Mouse (Mus musculus) CH12.LX (cell line): ENCODE data around the gene Ahnak.

Experiments
- CTCF ChIP-seq, 2 experiments: IDR thresholded peaks in 1 of 2; conservative IDR thresholded peaks in 1 of 2; 2 replicates each; pipeline ENCODE4 v1.5.1; 2011 to 2012; ENCODE audit warnings: low read depth in 2 of 2, low read length in 2 of 2, improper control_type of control experiment in 1 of 2, inconsistent platforms in 1 of 2, mild to moderate bottlenecking in 1 of 2, moderate library complexity in 1 of 2
- JUND ChIP-seq: conservative IDR thresholded peaks from 2 replicates; pipeline ENCODE4 v1.6.1; 2011; ENCODE audit warnings: low read depth, low read length, improper control_type of control experiment
- KAT2A ChIP-seq: IDR thresholded peaks from 2 replicates; pipeline ENCODE4 v1.6.1; 2012; ENCODE audit warnings: low read length, improper control_type of control experiment, inconsistent platforms; ENCODE audit not compliant: insufficient replicate concordance
- MAX ChIP-seq: IDR thresholded peaks from 2 replicates; pipeline ENCODE4 v1.6.1; 2011; ENCODE audit warnings: low read length, improper control_type of control experiment
- MAZ ChIP-seq: IDR thresholded peaks from 2 replicates; pipeline ENCODE4 v1.6.1; 2012; ENCODE audit warnings: low read depth, mild to moderate bottlenecking, inconsistent platforms, low read length, improper control_type of control experiment, moderate library complexity
- POLR2A ChIP-seq: IDR thresholded peaks from 2 replicates; pipeline ENCODE4 v1.6.1; 2011; ENCODE audit warnings: low read depth, mild to moderate bottlenecking, improper control_type of control experiment, low read length
- TBP ChIP-seq: conservative IDR thresholded peaks from 2 replicates; pipeline ENCODE4 v1.6.1; 2011; ENCODE audit warnings: low read depth, low read length, improper control_type of control experiment
- TCF12 ChIP-seq: IDR thresholded peaks from 2 replicates; pipeline ENCODE4 v1.6.1; 2014; ENCODE audit warnings: low read depth, mild to moderate bottlenecking, inconsistent platforms, low read length, improper control_type of control experiment
- ZMIZ1 ChIP-seq: IDR thresholded peaks from 2 replicates; pipeline ENCODE4 v1.6.1; 2012; ENCODE audit warnings: low read depth, mild to moderate bottlenecking, inconsistent platforms, low read length, improper control_type of control experiment

GRCm38 (mm10) chr19:9028375-9028774, 39.3 kb downstream of the Ahnak start:
- TF ChIP-seq CTCF (conservative IDR thresholded peaks at IDR 0.05 in 1 of 2, IDR thresholded peaks at IDR 0.05 in 1 of 2; ENCODE audit: low read depth in 2 of 2, low read length in 2 of 2) (no peak), POLR2A (no peak), MAZ (no peak), ZMIZ1 (no peak), JUND (no peak), KAT2A (no peak), TCF12 (no peak), MAX (no peak), TBP (no peak)
